Mouse (Mus musculus): Measurements from ENCODE around the gene Tmem159. TPM values are rescaled to one million over a fixed set of nuclear protein-coding genes. Genes with fewer than 3 reads are reported as not detected.
A peak's percentile ranks its signal among the peaks of the same experiment; 100 is the strongest.

Gene Tmem159
- polyA plus RNA-seq, 1 experiment from 2014 or later, result 9.3 TPM

DNA sequence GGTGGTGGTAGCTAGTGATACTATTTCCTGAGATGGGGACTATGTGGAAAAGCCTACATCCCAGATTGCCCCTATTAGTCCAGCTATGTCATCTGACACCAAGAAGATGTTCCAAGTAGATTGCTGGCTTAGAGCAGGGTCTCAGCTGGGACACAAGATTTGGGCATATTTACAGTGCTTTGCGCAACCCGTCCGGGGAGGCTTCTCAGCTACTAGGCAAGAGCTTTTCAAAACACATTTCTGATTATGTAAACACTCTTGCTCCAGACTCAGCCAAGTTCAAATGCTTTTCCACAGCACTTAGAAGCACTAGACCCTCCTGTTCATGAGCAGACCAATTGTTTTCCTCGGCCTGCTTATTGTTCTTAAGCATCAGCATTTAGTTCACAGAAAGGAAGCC, 21.6 kb downstream of the Tmem159 start:
- WGBS, result 84% methylated on average over 4 of the region's 4 CpGs
- Histone ChIP-seq H3K4me2 (ENCODE audit: low read depth, low read length) (no peak overlapping the region), H3K9me3 (ENCODE audit: control insufficient read depth, low read length) (no peaks in the 10 kb centered on the region), H3K36me3 (ENCODE audit: control insufficient read depth, insufficient read depth, low read length) (no peaks in the 10 kb centered on the region), H3K4me3 (ENCODE audit: low read depth, low read length) (no peak overlapping the region), H3K4me1 (ENCODE audit: control insufficient read depth, insufficient read depth, low read length) (no peaks in the 10 kb centered on the region), H3K9ac (replicated peaks; ENCODE audit: low read depth, low read length) (no peak overlapping the region), H3K27me3 (ENCODE audit: control insufficient read depth, insufficient read depth, low read length) (no peaks in the 10 kb centered on the region), H3K27ac (ENCODE audit: low read depth, low read length) (no peak overlapping the region)
- no peak for ATAC-seq (ENCODE audit: low read depth)

DNA sequence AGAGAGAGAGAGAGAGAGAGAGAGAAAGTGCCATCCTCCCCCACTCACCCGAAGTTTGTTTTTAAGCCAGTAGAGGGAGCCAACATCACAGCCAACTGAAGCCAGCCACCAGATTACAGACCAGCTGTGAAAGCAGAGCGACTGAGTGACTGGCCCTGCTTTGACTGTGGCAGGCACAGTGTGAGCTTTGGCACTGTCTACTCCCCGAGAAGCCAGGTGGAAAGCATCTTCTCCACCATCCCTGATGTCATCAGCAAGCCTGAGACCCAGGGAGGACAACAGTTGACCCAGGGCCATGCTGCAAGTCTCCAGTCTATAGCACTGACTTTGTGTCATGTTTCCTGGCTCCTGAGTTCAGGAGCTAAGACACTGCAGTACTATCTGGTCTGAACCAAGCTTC, 22.7 kb downstream of the Tmem159 start:
- no peaks in the 10 kb centered on the region for H3K9me3 ChIP-seq (ENCODE audit: control insufficient read depth, low read length)
- H3K4me2 ChIP-seq (ENCODE audit: low read depth, low read length), result no peak overlapping the region
- ATAC-seq (ENCODE audit: low read depth), result peak; percentile 96
- H3K4me3 ChIP-seq (ENCODE audit: low read depth, low read length), result no peak overlapping the region
- 5% methylated on average over 3 of the region's 3 CpGs for WGBS
- no peak overlapping the region for H3K27ac ChIP-seq (ENCODE audit: low read depth, low read length)
- H3K36me3 ChIP-seq (ENCODE audit: control insufficient read depth, insufficient read depth, low read length), result no peaks in the 10 kb centered on the region
- no peak overlapping the region for H3K9ac ChIP-seq (replicated peaks; ENCODE audit: low read depth, low read length)
- no peaks in the 10 kb centered on the region for H3K27me3 ChIP-seq (ENCODE audit: control insufficient read depth, insufficient read depth, low read length)
- H3K4me1 ChIP-seq (ENCODE audit: control insufficient read depth, insufficient read depth, low read length), result no peaks in the 10 kb centered on the region

DNA sequence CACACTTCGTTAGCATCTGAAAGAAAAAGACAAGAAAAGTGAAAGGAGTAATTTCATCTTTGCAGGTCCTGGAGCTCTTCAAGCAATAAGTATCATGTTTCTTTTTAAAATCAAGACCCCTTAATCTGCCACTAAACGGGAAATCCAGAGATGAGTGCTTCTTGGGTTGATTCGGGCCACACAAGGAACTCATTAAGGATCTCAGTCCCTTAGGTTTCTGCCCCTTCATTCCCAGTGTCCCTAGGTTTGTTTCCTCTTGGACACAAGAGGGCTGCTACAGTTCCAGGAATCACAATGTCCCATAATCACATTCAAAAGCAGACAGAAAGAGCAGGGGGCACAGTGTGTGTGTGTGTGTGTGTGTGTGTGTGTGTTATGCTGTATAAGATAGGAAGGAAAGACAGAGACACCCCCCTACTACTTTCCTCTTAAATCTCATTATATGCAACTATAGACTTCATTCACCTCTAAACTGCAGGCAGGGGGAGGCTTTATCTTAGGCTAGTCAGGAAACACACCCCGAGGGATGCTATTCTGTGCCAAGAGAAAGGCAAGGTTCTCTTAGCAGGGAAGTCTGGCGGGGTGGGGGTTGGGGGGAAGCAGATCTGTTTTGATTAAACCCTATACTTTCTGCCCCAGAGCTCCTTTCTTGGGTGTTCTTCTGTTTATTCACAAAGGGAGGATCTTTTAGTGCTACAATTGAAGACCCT, 25.0 kb downstream of the Tmem159 start:
- WGBS, result 35% methylated on average over 5 of the region's 5 CpGs
- H3K9me3 ChIP-seq (ENCODE audit: control insufficient read depth, low read length), result no peaks in the 10 kb centered on the region
- no peak for ATAC-seq (ENCODE audit: low read depth)

DNA sequence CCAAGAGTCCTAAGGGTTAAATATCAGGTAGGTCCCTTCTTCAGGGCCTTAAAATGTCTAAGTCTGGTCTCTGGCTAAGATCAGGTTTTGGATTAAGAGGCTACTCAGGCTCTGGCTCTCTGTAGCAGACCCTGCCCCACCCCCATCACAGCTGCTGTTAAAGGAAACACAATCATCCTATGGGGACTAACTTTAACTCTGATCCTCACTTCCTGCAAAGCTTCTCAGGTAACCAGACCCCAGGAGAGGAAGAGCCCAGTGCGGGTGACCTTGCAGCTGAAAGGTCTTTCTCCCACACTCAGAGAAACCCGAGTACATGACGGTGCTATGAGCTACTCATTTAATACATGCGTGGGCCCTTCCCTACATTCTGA, 25.5 kb downstream of the Tmem159 start:
- H3K4me3 ChIP-seq (ENCODE audit: low read depth, low read length), result no peak overlapping the region
- H3K9ac ChIP-seq (replicated peaks; ENCODE audit: low read depth, low read length), result no peak overlapping the region
- no peak overlapping the region for H3K4me2 ChIP-seq (ENCODE audit: low read depth, low read length)
- no peak for ATAC-seq (ENCODE audit: low read depth)
- WGBS, result 66% methylated on average over 4 of the region's 4 CpGs
- no peaks in the 10 kb centered on the region for H3K4me1 ChIP-seq (ENCODE audit: control insufficient read depth, insufficient read depth, low read length)
- no peak overlapping the region for H3K27ac ChIP-seq (ENCODE audit: low read depth, low read length)
- no peaks in the 10 kb centered on the region for H3K9me3 ChIP-seq (ENCODE audit: control insufficient read depth, low read length)
- H3K27me3 ChIP-seq (ENCODE audit: control insufficient read depth, insufficient read depth, low read length), result no peaks in the 10 kb centered on the region
- no peaks in the 10 kb centered on the region for H3K36me3 ChIP-seq (ENCODE audit: control insufficient read depth, insufficient read depth, low read length)

More for the DNA sequence above, 25.0 kb downstream of the Tmem159 start:
- Histone ChIP-seq H3K4me1 (ENCODE audit: control insufficient read depth, insufficient read depth, low read length) (no peaks in the 10 kb centered on the region), H3K27ac (ENCODE audit: low read depth, low read length) (no peak overlapping the region), H3K27me3 (ENCODE audit: control insufficient read depth, insufficient read depth, low read length) (no peaks in the 10 kb centered on the region), H3K4me3 (ENCODE audit: low read depth, low read length) (no peak overlapping the region), H3K9ac (replicated peaks; ENCODE audit: low read depth, low read length) (no peak overlapping the region), H3K36me3 (ENCODE audit: control insufficient read depth, insufficient read depth, low read length) (no peaks in the 10 kb centered on the region), H3K4me2 (ENCODE audit: low read depth, low read length) (no peak overlapping the region)

DNA sequence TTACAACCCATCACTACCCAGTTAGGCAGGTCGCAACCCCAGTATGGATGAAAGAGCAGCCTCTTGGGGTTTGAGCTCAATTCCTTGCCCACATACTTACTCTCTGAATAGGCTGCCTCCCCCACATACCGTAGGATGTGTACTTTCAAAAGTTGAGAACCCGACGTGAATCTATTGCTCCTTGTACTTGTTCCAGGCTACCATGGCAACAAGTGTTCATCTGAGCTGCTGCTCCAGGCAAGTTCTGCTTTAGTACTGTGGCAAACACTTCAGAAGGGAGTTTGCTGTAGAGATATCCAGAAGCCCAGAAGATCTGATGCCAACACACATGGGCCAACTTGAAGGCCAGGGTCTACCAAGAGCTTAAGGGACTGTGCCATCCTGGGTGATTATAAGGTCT, 26.8 kb downstream of the Tmem159 start:
- H3K27ac ChIP-seq (ENCODE audit: low read depth, low read length), result no peak overlapping the region
- H3K36me3 ChIP-seq (ENCODE audit: control insufficient read depth, insufficient read depth, low read length), result no peaks in the 10 kb centered on the region
- H3K4me1 ChIP-seq (ENCODE audit: control insufficient read depth, insufficient read depth, low read length), result no peaks in the 10 kb centered on the region
- no peak overlapping the region for H3K4me3 ChIP-seq (ENCODE audit: low read depth, low read length)
- H3K9me3 ChIP-seq (ENCODE audit: control insufficient read depth, low read length), result no peaks in the 10 kb centered on the region
- no peak overlapping the region for H3K9ac ChIP-seq (replicated peaks; ENCODE audit: low read depth, low read length)
- H3K4me2 ChIP-seq (ENCODE audit: low read depth, low read length), result no peak overlapping the region
- 67% methylated on average over 4 of the region's 4 CpGs for WGBS
- no peak for ATAC-seq (ENCODE audit: low read depth)
- no peaks in the 10 kb centered on the region for H3K27me3 ChIP-seq (ENCODE audit: control insufficient read depth, insufficient read depth, low read length)

DNA sequence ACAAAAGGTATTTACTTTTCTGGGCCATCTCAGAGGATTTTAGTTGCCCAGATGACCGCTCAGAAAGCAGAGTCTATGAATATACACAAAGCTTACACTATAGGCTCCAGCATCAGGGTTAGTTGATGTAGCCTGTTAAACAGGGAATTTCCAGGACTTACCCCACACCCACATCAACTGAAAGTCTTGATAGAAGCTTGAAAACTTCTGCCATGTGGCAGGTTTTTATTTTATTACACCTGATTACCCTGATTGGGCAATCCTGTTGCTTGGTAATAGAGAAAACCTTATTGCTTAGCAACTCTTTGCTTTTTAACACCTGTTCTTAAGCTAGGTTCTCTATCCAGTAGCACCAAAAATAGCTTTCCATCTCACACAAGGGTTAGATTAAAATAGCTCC, 40.6 kb downstream of the Tmem159 start:
- no peak overlapping the region for H3K27ac ChIP-seq (ENCODE audit: low read depth, low read length)
- no peaks in the 10 kb centered on the region for H3K36me3 ChIP-seq (ENCODE audit: control insufficient read depth, insufficient read depth, low read length)
- H3K4me2 ChIP-seq (ENCODE audit: low read depth, low read length), result no peak overlapping the region
- H3K9me3 ChIP-seq (ENCODE audit: control insufficient read depth, low read length), result no peaks in the 10 kb centered on the region
- no peak overlapping the region for H3K4me3 ChIP-seq (ENCODE audit: low read depth, low read length)
- ATAC-seq (ENCODE audit: low read depth), result no peak
- H3K27me3 ChIP-seq (ENCODE audit: control insufficient read depth, insufficient read depth, low read length), result no peaks in the 10 kb centered on the region
- H3K4me1 ChIP-seq (ENCODE audit: control insufficient read depth, insufficient read depth, low read length), result no peaks in the 10 kb centered on the region
- H3K9ac ChIP-seq (replicated peaks; ENCODE audit: low read depth, low read length), result no peak overlapping the region
- WGBS, result 84% methylated on average over 1 of the region's 1 CpGs

DNA sequence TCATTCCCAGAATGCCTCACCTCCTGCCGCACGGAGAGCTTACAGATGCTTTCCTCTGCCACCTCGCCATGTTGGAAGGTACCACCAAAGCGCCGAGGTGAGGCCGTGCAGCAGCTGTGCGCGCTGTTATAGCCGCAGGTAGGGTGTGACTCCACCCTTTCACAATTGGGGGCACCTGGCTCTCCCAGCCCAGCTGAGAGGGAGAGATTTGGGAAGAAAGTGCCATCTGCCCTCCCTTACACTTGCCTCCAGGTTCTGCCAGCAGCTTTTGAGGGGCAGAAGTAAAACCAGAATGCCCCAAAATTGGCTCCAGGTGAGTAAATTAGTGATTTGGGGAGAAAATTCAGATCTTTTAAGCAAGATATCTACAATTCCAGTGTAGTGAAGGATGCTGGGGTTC, 43.0 kb downstream of the Tmem159 start, which contains the start of gene Zp2:
Gene Zp2 (minus strand): TSS at position 101 of the 400 bp plus-strand sequence.
- Histone ChIP-seq H3K36me3 (ENCODE audit: control insufficient read depth, insufficient read depth, low read length) (no peaks in the 10 kb centered on the region), H3K27me3 (ENCODE audit: control insufficient read depth, insufficient read depth, low read length) (no peaks in the 10 kb centered on the region), H3K27ac (ENCODE audit: low read depth, low read length) (no peak within 1 kb of the TSS), H3K4me1 (ENCODE audit: control insufficient read depth, insufficient read depth, low read length) (no peaks in the 10 kb centered on the region), H3K9ac (replicated peaks; ENCODE audit: low read depth, low read length) (no peak within 1 kb of the TSS), H3K4me2 (ENCODE audit: low read depth, low read length) (no peak within 1 kb of the TSS), H3K9me3 (ENCODE audit: control insufficient read depth, low read length) (no peaks in the 10 kb centered on the region), H3K4me3 (ENCODE audit: low read depth, low read length) (no peak within 1 kb of the TSS)
- no peak for ATAC-seq (ENCODE audit: low read depth)
- 88% methylated on average over 9 of the region's 9 CpGs for WGBS

DNA sequence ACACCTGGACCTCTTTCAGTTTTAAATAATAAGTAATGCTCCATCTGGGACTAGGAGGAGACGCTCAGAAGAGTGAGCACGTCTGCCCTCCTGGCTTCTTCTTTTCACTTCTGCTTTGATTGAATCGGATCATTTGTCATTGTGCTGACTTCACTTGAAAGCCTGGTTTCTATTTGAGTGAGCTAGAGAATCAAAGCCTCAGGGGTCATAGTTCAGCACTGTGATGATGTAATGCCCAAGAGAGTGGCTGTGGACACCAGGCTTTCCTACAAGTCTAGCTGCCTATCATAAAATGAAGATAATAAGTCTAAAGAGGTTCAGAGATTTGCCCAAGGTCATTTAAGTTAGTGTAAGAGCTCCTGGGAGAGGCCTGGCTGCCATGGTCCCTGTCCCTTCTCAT, 48.1 kb downstream of the Tmem159 start:
- no peaks in the 10 kb centered on the region for H3K27me3 ChIP-seq (ENCODE audit: control insufficient read depth, insufficient read depth, low read length)
- no peaks in the 10 kb centered on the region for H3K4me1 ChIP-seq (ENCODE audit: control insufficient read depth, insufficient read depth, low read length)
- H3K36me3 ChIP-seq (ENCODE audit: control insufficient read depth, insufficient read depth, low read length), result no peaks in the 10 kb centered on the region
- no peaks in the 10 kb centered on the region for H3K9me3 ChIP-seq (ENCODE audit: control insufficient read depth, low read length)
- no peak overlapping the region for H3K27ac ChIP-seq (ENCODE audit: low read depth, low read length)
- H3K4me2 ChIP-seq (ENCODE audit: low read depth, low read length), result no peak overlapping the region
- WGBS, result 17% methylated on average over 3 of the region's 3 CpGs
- ATAC-seq (ENCODE audit: low read depth), result no peak
- no peak overlapping the region for H3K4me3 ChIP-seq (ENCODE audit: low read depth, low read length)
- H3K9ac ChIP-seq (replicated peaks; ENCODE audit: low read depth, low read length), result no peak overlapping the region

DNA sequence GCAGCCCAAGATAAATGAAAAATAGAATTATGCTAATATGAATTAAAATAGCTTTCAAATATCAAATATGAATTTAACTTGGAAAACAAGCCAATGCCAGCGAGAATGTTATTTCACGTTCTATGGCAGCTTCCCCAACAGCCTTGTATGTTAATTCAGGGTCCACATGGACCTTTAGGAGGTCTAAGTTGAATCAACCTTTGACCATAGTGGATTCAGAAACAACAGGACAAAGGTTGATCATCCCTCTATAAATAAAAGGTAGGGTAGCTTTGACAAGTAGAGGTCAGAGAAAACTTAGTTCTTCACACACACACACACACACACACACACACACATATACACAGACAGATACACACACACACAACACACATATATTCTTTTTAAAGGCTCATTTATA, 48.7 kb downstream of the Tmem159 start:
- no peaks in the 10 kb centered on the region for H3K4me1 ChIP-seq (ENCODE audit: control insufficient read depth, insufficient read depth, low read length)
- ATAC-seq (ENCODE audit: low read depth), result no peak
- no peak overlapping the region for H3K9ac ChIP-seq (replicated peaks; ENCODE audit: low read depth, low read length)
- 89% methylated on average over 2 of the region's 2 CpGs for WGBS
- no peak overlapping the region for H3K4me3 ChIP-seq (ENCODE audit: low read depth, low read length)
- no peaks in the 10 kb centered on the region for H3K36me3 ChIP-seq (ENCODE audit: control insufficient read depth, insufficient read depth, low read length)
- no peak overlapping the region for H3K27ac ChIP-seq (ENCODE audit: low read depth, low read length)
- H3K27me3 ChIP-seq (ENCODE audit: control insufficient read depth, insufficient read depth, low read length), result no peaks in the 10 kb centered on the region
- no peak overlapping the region for H3K4me2 ChIP-seq (ENCODE audit: low read depth, low read length)
- H3K9me3 ChIP-seq (ENCODE audit: control insufficient read depth, low read length), result no peaks in the 10 kb centered on the region
